ENCODE assay signal across 8 mouse cellular contexts in the genomic region with DNA sequence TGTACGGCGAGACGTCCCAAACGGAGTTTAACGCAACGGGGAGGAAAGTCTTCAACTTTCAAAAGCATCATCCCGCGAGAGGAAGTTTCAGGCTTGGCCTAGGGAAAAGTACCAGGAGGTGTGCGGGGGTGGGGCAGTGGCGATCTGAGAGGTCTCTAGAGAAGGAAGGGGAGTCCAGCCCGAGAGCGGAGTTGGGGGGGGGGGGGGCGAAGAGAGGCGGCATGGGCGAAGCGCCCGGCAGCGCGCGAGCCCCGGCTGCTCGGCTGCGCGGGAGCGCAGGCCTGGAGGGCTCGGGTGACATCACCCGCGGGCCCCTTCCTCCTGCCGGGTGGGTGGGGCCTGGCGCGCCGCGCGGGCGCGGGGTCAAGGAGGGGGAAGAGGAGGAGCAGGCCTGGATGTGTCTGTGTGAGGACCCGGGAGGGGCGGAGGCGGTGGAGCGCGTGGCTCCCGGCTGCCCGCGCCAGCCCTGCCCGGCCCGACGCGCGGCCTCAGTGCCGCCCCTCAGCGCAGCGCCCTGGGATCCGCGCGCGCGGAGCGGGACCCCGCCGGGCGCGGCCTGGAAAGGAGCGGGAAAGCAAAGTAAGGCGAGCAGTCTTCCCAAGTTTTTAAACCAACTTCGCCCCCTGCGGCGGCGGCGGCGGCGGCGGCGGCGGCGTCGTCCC. TPM values are rescaled to one million over a fixed set of nuclear protein-coding genes. Genes with fewer than 3 reads are reported as not detected.
DNase-seq lines count a peak whose midpoint lies in the region; ATAC-seq and TF ChIP-seq lines count a peak whose summit lies in the region.

TSS of gene Gli3 (plus strand) at position 406 of the 662 bp plus-strand sequence.

- TF ChIP-seq POLR2A in small intestine, adult 2 months (IDR thresholded peaks at IDR 0.05; ENCODE audit: low read depth, low read length): no peak

- H3K36me3 ChIP-seq in hindbrain, embryonic 14.5 days (replicated peaks; ENCODE audit: control insufficient read depth, insufficient read depth): no peaks in the 10 kb centered on the region
- no peaks in the 10 kb centered on the region for H3K36me3 ChIP-seq in small intestine, adult 2 months (ENCODE audit: control insufficient read depth, insufficient read depth, low read length)

- peak within 1 kb of the TSS; percentile 73 for H3K9ac ChIP-seq in hindbrain, embryonic 14.5 days

- peak; percentile 7 for DNase-seq in cerebellum, adult 11 months
- DNase-seq in cerebellum, adult 8-10 months: no peak
- DNase-seq in cerebellum, postnatal 4 days (ENCODE audit: low spot score in 2 of 2): peak; percentile 30 to 58
- DNase-seq in gastrocnemius, adult 8-10 months (ENCODE audit: low spot score in 2 of 2): peak; percentile 48 to 52
- peak; percentile 61 for DNase-seq in hindbrain, embryonic 14.5 days (ENCODE audit: low spot score)
- DNase-seq in left cerebral cortex, postnatal 36 days (ENCODE audit: low spot score in 2 of 2): peak; percentile 17 to 35
- DNase-seq in mesoderm, embryonic 11.5 days (ENCODE audit: low read depth, low spot score): peak; percentile 95

- ATAC-seq in hindbrain, embryonic 14.5 days (ENCODE audit: low FRiP score): peak; percentile 94

- no peaks in the 10 kb centered on the region for H3K4me1 ChIP-seq in hindbrain, embryonic 14.5 days (replicated peaks; ENCODE audit: control insufficient read depth, insufficient read depth, low read length)
- H3K4me1 ChIP-seq in small intestine, adult 2 months (ENCODE audit: control insufficient read depth, insufficient read depth, insufficient read length, low read length): no peaks in the 10 kb centered on the region

- no peaks in the 10 kb centered on the region for H3K9me3 ChIP-seq in hindbrain, embryonic 14.5 days (ENCODE audit: control insufficient read depth, low read length)

- no peak for TF ChIP-seq CTCF in small intestine, adult 2 months (IDR thresholded peaks at IDR 0.05; ENCODE audit: extremely low read depth, insufficient read length, insufficient replicate concordance, low read depth, low read length)

- H3K27ac ChIP-seq in hindbrain, embryonic 14.5 days: peak within 1 kb of the TSS; percentile 79
- H3K27ac ChIP-seq in small intestine, adult 2 months (ENCODE audit: insufficient read depth, low read depth, low read length): 0 out of 2 replicates have a peak within 1 kb of the TSS, but pooled peaks have one; percentile 24

- intact Hi-C loops in left cerebral cortex, postnatal 36 days (cut with DNase I): loop anchor here (10.0 kb wide), 2 partner anchors 82 to 252 kb away; no protein-coding TSS in a partner anchor

- peaks cover 35% of the 10 kb centered on the region for H3K27me3 ChIP-seq in hindbrain, embryonic 14.5 days (ENCODE audit: control insufficient read depth, insufficient read depth, low read length)
- H3K27me3 ChIP-seq in small intestine, adult 2 months (ENCODE audit: control insufficient read depth, insufficient read depth, low read length): peaks cover 2% of the 10 kb centered on the region; the same call in 1 of the 2 replicates

- WGBS in hindbrain, embryonic 14.5 days: under 1% methylated on average over 62 of the region's 76 CpGs
- 3% methylated on average over 65 of the region's 76 CpGs for WGBS in small intestine, adult 2 months

- H3K4me2 ChIP-seq in hindbrain, embryonic 14.5 days (replicated peaks): peak within 1 kb of the TSS; percentile 98

- H3K4me3 ChIP-seq in hindbrain, embryonic 14.5 days (replicated peaks; ENCODE audit: low read length): peak within 1 kb of the TSS; percentile 79
- H3K4me3 ChIP-seq in small intestine, adult 2 months (ENCODE audit: low read depth, low read length): peak within 1 kb of the TSS; percentile 65

RNA-seq across cellular contexts. Expression of gene Gli3, which starts in this region (rescaled TPM):
- under 1 TPM; 0.70 to 0.99 (median 0.82) TPM for total RNA-seq in gastrocnemius, adult 8-10 months (2022)
- polyA plus RNA-seq in hindbrain, embryonic 14.5 days (2014; fragmentation: Nextera tagmentation; extraction: Ambion mirVana): 4.2 and 5.7 TPM in 2 replicates
- total RNA-seq in left cerebral cortex, postnatal 36 days (2021): 1 to 10 TPM; 9.3 to 9.5 TPM
- polyA plus RNA-seq in small intestine, adult 2 months (2012; rRNA removed): 0.96 and 1.1 TPM in 2 replicates

Comparison
In these comparisons a context has a peak if more than half of its experiments do, and no peak if none do; other contexts are left out.
1. RNA of gene Gli3 (total RNA-seq): 9.3 to 9.5 TPM in left cerebral cortex, postnatal 36 days; 0.70 to 0.99 TPM in gastrocnemius, adult 8-10 months; every median in the first group is over 4 times any median in the second.
2. Peak in DNase-seq in gastrocnemius, adult 8-10 months; RNA of the gene not detected or under 1 TPM.